Mouse (Mus musculus) c-Kit-positive CD71-negative TER-119-negative erythroid progenitor cells, embryonic 14.5 days (primary cell): Measurements from ENCODE around the gene Myo16.
A peak's percentile ranks its signal among the peaks of the same experiment; 100 is the strongest.

ENCODE experiments used
- DNase-seq: peaks from one replicate; pipeline ENCODE4 v3.0.0-alpha.2; 2013; ENCODE audit warnings: low read depth

Myo16 gene

GRCm38 (mm10) chr8:10304721-10305120 lies 151.0 kb downstream of the Myo16 start:
- DNase-seq: no peak

- no peak for DNase-seq
These were observed 153.6 kb downstream of the Myo16 start for GRCm38 (mm10) chr8:10307345-10307744.

GRCm38 (mm10) chr8:10307770-10308476 lies 154.2 kb downstream of the Myo16 start:
- no peak for DNase-seq

GRCm38 (mm10) chr8:10310470-10310869 lies 156.8 kb downstream of the Myo16 start:
- DNase-seq: no peak

- no peak for DNase-seq
These were observed 158.6 kb downstream of the Myo16 start for GRCm38 (mm10) chr8:10312316-10312715.

GRCm38 (mm10) chr8:10316201-10316600 lies 162.5 kb downstream of the Myo16 start:
- no peak for DNase-seq

GRCm38 (mm10) chr8:10318103-10318502 lies 164.4 kb downstream of the Myo16 start:
- DNase-seq: no peak

- no peak for DNase-seq
These were observed 196.7 kb downstream of the Myo16 start for GRCm38 (mm10) chr8:10350451-10350850.

- DNase-seq: no peak
These were observed 205.0 kb downstream of the Myo16 start for GRCm38 (mm10) chr8:10358711-10359110.

GRCm38 (mm10) chr8:10362949-10363348 lies 209.2 kb downstream of the Myo16 start:
- no peak for DNase-seq

- no peak for DNase-seq
These were observed 210.1 kb downstream of the Myo16 start for GRCm38 (mm10) chr8:10363654-10364406.

GRCm38 (mm10) chr8:10366141-10366540 lies 212.4 kb downstream of the Myo16 start:
- DNase-seq: no peak

- DNase-seq: no peak
These were observed 218.9 kb downstream of the Myo16 start for GRCm38 (mm10) chr8:10372571-10372970.

GRCm38 (mm10) chr8:10387143-10387542 lies 233.4 kb downstream of the Myo16 start:
- no peak for DNase-seq

- no peak for DNase-seq
These were observed 237.5 kb downstream of the Myo16 start for GRCm38 (mm10) chr8:10391096-10391683.

GRCm38 (mm10) chr8:10391913-10392312 lies 238.2 kb downstream of the Myo16 start:
- DNase-seq: no peak

GRCm38 (mm10) chr8:10394506-10394905 lies 240.8 kb downstream of the Myo16 start:
- DNase-seq: no peak

GRCm38 (mm10) chr8:10395146-10395545 lies 241.4 kb downstream of the Myo16 start:
- no peak for DNase-seq

- peak; percentile 63 for DNase-seq
These were observed 248.9 kb downstream of the Myo16 start for GRCm38 (mm10) chr8:10402606-10403005.

GRCm38 (mm10) chr8:10405469-10405868 lies 251.8 kb downstream of the Myo16 start:
- peak; percentile 14 for DNase-seq

- no peak for DNase-seq
These were observed 255.3 kb downstream of the Myo16 start for GRCm38 (mm10) chr8:10409043-10409442.

- no peak for DNase-seq
These were observed 257.8 kb downstream of the Myo16 start for GRCm38 (mm10) chr8:10411511-10411910.

- no peak for DNase-seq
These were observed 260.2 kb downstream of the Myo16 start for GRCm38 (mm10) chr8:10413881-10414280.
